Mouse (Mus musculus) ES-E14 (cell line): ENCODE measurements at regions not wholly inside any gene's neighbourhood (a gene's known extent, or its start where the extent isn't known, plus 50 kb on each side); places are given as distances from the start of the nearest gene placed in this dataset.

Experiments used
- DNase-seq: peaks from one replicate; pipeline ENCODE4 v3.0.0-alpha.2; 2013; ENCODE audit warnings: low read depth, low spot score
- H3K27ac ChIP-seq: 2 replicates; pipeline ENCODE4 v1.5.1; 2012; ENCODE audit warnings: low read depth, mild to moderate bottlenecking, low read length, moderate library complexity, mixed read lengths; ENCODE audit not compliant: poor library complexity, insufficient read depth, severe bottlenecking
- H3K36me3 ChIP-seq: 2 replicates; pipeline ENCODE4 v1.6.1; 2012; ENCODE audit warnings: mild to moderate bottlenecking, low read length, moderate library complexity, mixed read lengths; ENCODE audit not compliant: control insufficient read depth, poor library complexity, insufficient read depth, severe bottlenecking
- H3K4me1 ChIP-seq, 2 experiments: fragments of 150-350 bp in 1 of 2; sonication (generic) in 1 of 2; 2 replicates each; pipeline ENCODE4 v1.6.1; 2012; ENCODE audit warnings: low read length in 2 of 2, mild to moderate bottlenecking in 1 of 2, mixed read lengths in 1 of 2; ENCODE audit not compliant: control insufficient read depth in 2 of 2, insufficient read depth in 2 of 2, poor library complexity in 1 of 2
- H3K4me3 ChIP-seq, 2 experiments: fragments of 150-350 bp in 1 of 2; sonication (generic) in 1 of 2; 2 replicates each; pipeline ENCODE4 v1.5.1; 2012; ENCODE audit warnings: low read length in 2 of 2, low read depth in 1 of 2, mild to moderate bottlenecking in 1 of 2, mixed read lengths in 1 of 2; ENCODE audit not compliant: insufficient read depth in 1 of 2, poor library complexity in 1 of 2, severe bottlenecking in 1 of 2
- H3K9ac ChIP-seq: 2 replicates; pipeline ENCODE4 v1.6.1; 2012; ENCODE audit warnings: low read depth, mild to moderate bottlenecking, low read length, mixed read lengths; ENCODE audit not compliant: poor library complexity, insufficient read depth, severe bottlenecking
- H3K9me3 ChIP-seq: fragments of 150-350 bp; sonication (generic); 2 replicates; pipeline ENCODE4 v1.6.1; 2012; ENCODE audit warnings: low read depth, mild to moderate bottlenecking, low read length; ENCODE audit not compliant: control insufficient read depth, insufficient read depth
- CHD2 ChIP-seq: IDR thresholded peaks from 2 replicates; pipeline ENCODE4 v1.6.1; 2014; ENCODE audit warnings: mild to moderate bottlenecking, low read depth, low read length, inconsistent platforms
- HCFC1 ChIP-seq: IDR thresholded peaks from 2 replicates; pipeline ENCODE4 v1.6.1; 2012; ENCODE audit warnings: low read length, inconsistent platforms, borderline replicate concordance; ENCODE audit not compliant: insufficient read depth
- MAFK ChIP-seq: IDR thresholded peaks from 2 replicates; pipeline ENCODE4 v1.6.1; 2014; ENCODE audit warnings: mild to moderate bottlenecking, low read depth, low read length, inconsistent platforms; ENCODE audit not compliant: insufficient read depth
- ZC3H11A ChIP-seq: IDR thresholded peaks from 2 replicates; pipeline ENCODE4 v1.6.1; 2012; ENCODE audit warnings: low read depth, mild to moderate bottlenecking, inconsistent platforms, low read length, borderline replicate concordance
- ZNF384 ChIP-seq: IDR thresholded peaks from 2 replicates; pipeline ENCODE4 v1.6.1; 2012; ENCODE audit warnings: low read depth, low read length, inconsistent platforms
- in situ Hi-C, 2 experiments: fragments of 600-800 bp; cut with MboI; formaldehyde crosslinking; loops; one replicate each; pipeline ENCODE4 v1.15.1; 2025; ENCODE audit warnings: low sequenced_read_pairs in 2 of 2, inconsistent platforms in 1 of 2; ENCODE audit not compliant: unreplicated experiment in 2 of 2

GRCm38 (mm10) chr3:129429161-129430111 is 96.9 kb upstream of the Enpep start:
- in situ Hi-C loops, result loop anchor here in 1 of 2 experiments (5.0 kb wide), 1 partner anchor 122 kb away; no protein-coding TSS in a partner anchor
- Histone ChIP-seq H3K27ac (no peak overlapping the region), H3K36me3 (no peaks in the 10 kb centered on the region), H3K4me3 (no peak overlapping the region), H3K4me1 (peaks cover 0 to 5% of the 10 kb centered on the region in 2 experiments; a peak in 1 of 4 replicates), H3K9me3 (no peaks in the 10 kb centered on the region), H3K9ac (no peak overlapping the region)
- TF ChIP-seq ZNF384 (no peak), ZC3H11A (no peak), MAFK (no peak), HCFC1 (no peak), CHD2 (no peak)
- DNase-seq, result no peak

- no peak overlapping the region for H3K9ac ChIP-seq
- no peak for TF ChIP-seq ZNF384
These were observed 98.1 kb upstream of the Elovl6 start for GRCm38 (mm10) chr3:129434056-129434455.

GRCm38 (mm10) chr3:129437687-129438086 is 94.5 kb upstream of the Elovl6 start:
- Histone ChIP-seq H3K9ac (no peak overlapping the region), H3K9me3 (no peaks in the 10 kb centered on the region), H3K27ac (no peak overlapping the region), H3K4me1 (peaks cover 0 to 6% of the 10 kb centered on the region in 2 experiments; a peak in 1 of 4 replicates), H3K36me3 (no peaks in the 10 kb centered on the region), H3K4me3 (no peak overlapping the region)
- TF ChIP-seq CHD2 (no peak), MAFK (no peak), ZC3H11A (no peak)
- in situ Hi-C loops, result no loop called here
- DNase-seq, result no peak

More at GRCm38 (mm10) chr3:129434056-129434455, 98.1 kb upstream of the Elovl6 start:
- H3K4me1 ChIP-seq, result peaks cover 0 to 6% of the 10 kb centered on the region in 2 experiments; a peak in 1 of 4 replicates
- H3K4me3 ChIP-seq, result no peak overlapping the region
- no peaks in the 10 kb centered on the region for H3K36me3 ChIP-seq
- in situ Hi-C loops, result no loop called here
- H3K27ac ChIP-seq, result no peak overlapping the region
- DNase-seq, result no peak
- H3K9me3 ChIP-seq, result no peaks in the 10 kb centered on the region

GRCm38 (mm10) chr3:129442756-129443155 is 89.4 kb upstream of the Elovl6 start:
- H3K9me3 ChIP-seq, result no peaks in the 10 kb centered on the region
- TF ChIP-seq ZNF384, result no peak
- no peak for TF ChIP-seq HCFC1
- TF ChIP-seq CHD2, result no peak
- in situ Hi-C loops, result no loop called here

GRCm38 (mm10) chr3:129444221-129444620 is 87.9 kb upstream of the Elovl6 start:
- no peak overlapping the region for H3K4me3 ChIP-seq
- no peak overlapping the region for H3K9ac ChIP-seq
- H3K27ac ChIP-seq, result no peak overlapping the region
- in situ Hi-C loops, result no loop called here
- DNase-seq, result no peak
- peaks cover 0 to 2% of the 10 kb centered on the region in 2 experiments; a peak in 1 of 4 replicates for H3K4me1 ChIP-seq
- TF ChIP-seq CHD2, result no peak
- no peak for TF ChIP-seq MAFK
- TF ChIP-seq HCFC1, result no peak
- TF ChIP-seq ZNF384, result no peak
- TF ChIP-seq ZC3H11A, result no peak
- H3K9me3 ChIP-seq, result no peaks in the 10 kb centered on the region
- H3K36me3 ChIP-seq, result no peaks in the 10 kb centered on the region

More at GRCm38 (mm10) chr3:129442756-129443155, 89.4 kb upstream of the Elovl6 start:
- DNase-seq, result no peak
- H3K27ac ChIP-seq, result no peak overlapping the region
- no peaks in the 10 kb centered on the region for H3K4me1 ChIP-seq
- no peak overlapping the region for H3K9ac ChIP-seq
- H3K4me3 ChIP-seq, result no peak overlapping the region
- no peaks in the 10 kb centered on the region for H3K36me3 ChIP-seq
